Mouse (Mus musculus) ES-E14 (cell line): ENCODE measurements at regions not wholly inside any gene's neighbourhood (a gene's known extent, or its start where the extent isn't known, plus 50 kb on each side); places are given as distances from the start of the nearest gene placed in this dataset.

ENCODE experiments used
- CHD2 ChIP-seq: IDR thresholded peaks from 2 replicates; pipeline ENCODE4 v1.6.1; 2014; ENCODE audit warnings: mild to moderate bottlenecking, low read depth, low read length, inconsistent platforms
- HCFC1 ChIP-seq: IDR thresholded peaks from 2 replicates; pipeline ENCODE4 v1.6.1; 2012; ENCODE audit warnings: low read length, inconsistent platforms, borderline replicate concordance; ENCODE audit not compliant: insufficient read depth
- MAFK ChIP-seq: IDR thresholded peaks from 2 replicates; pipeline ENCODE4 v1.6.1; 2014; ENCODE audit warnings: mild to moderate bottlenecking, low read depth, low read length, inconsistent platforms; ENCODE audit not compliant: insufficient read depth
- ZC3H11A ChIP-seq: IDR thresholded peaks from 2 replicates; pipeline ENCODE4 v1.6.1; 2012; ENCODE audit warnings: low read depth, mild to moderate bottlenecking, inconsistent platforms, low read length, borderline replicate concordance
- ZNF384 ChIP-seq: IDR thresholded peaks from 2 replicates; pipeline ENCODE4 v1.6.1; 2012; ENCODE audit warnings: low read depth, low read length, inconsistent platforms

GRCm38 (mm10) chr14:118431241-118431882, 164.6 kb downstream of the Gm9376 start:
- TF ChIP-seq ZNF384 (no peak), CHD2 (no peak), HCFC1 (no peak), ZC3H11A (no peak), MAFK (no peak)
